Comparison of ENCODE assay signal across 25 mouse cellular contexts in genomic region chr10:84677871-84678270, GRCm38 (mm10).
"Had no signal": no experiment of that assay in that cellular context is flagged by ENCODE, and none has a peak within 500 bp of the region (broad histone marks: within the 10 kb centered on the region; RNA-seq: fewer than 3 reads in every experiment).

No protein-coding gene starts in this region.

- H3K27me3 ChIP-seq: heart, embryonic 15.5 days; hindbrain, embryonic 12.5 days; intestine, embryonic 15.5 days; limb, embryonic 12.5 days; liver, embryonic 13.5 days; liver, embryonic 15.5 days had no signal

- ATAC-seq: forebrain, embryonic 16.5 days; hindbrain, embryonic 16.5 days; inflammation-experienced regulatory T-cells, adult 6 months; intestine, embryonic 15.5 days; intestine, postnatal 0 days had no signal

- H3K4me3 ChIP-seq: gastrocnemius, adult 2 months; heart, embryonic 15.5 days; hindbrain, embryonic 10.5 days; hindbrain, embryonic 12.5 days; intestine, embryonic 15.5 days; layer of hippocampus, adult 2 months; left cerebral cortex, adult 2 months; limb, embryonic 10.5 days; limb, embryonic 12.5 days; liver, embryonic 13.5 days; liver, embryonic 15.5 days had no signal

- H3K27ac ChIP-seq: gastrocnemius, adult 2 months; hindbrain, embryonic 10.5 days; hindbrain, embryonic 12.5 days; hindbrain, embryonic 14.5 days; intestine, embryonic 15.5 days; layer of hippocampus, adult 2 months; left cerebral cortex, adult 2 months; limb, embryonic 10.5 days; limb, embryonic 12.5 days; liver, embryonic 13.5 days; liver, embryonic 15.5 days had no signal

- H3K4me2 ChIP-seq: heart, embryonic 15.5 days; hindbrain, embryonic 12.5 days; hindbrain, embryonic 14.5 days; intestine, embryonic 15.5 days; limb, embryonic 12.5 days; liver, embryonic 11.5 days; liver, embryonic 13.5 days; liver, embryonic 15.5 days had no signal

- H3K9me3 ChIP-seq: heart, embryonic 15.5 days; hindbrain, embryonic 12.5 days; intestine, embryonic 15.5 days; limb, embryonic 10.5 days; limb, embryonic 12.5 days; liver, embryonic 13.5 days; liver, embryonic 15.5 days had no signal

- H3K4me1 ChIP-seq: intestine, embryonic 15.5 days; limb, embryonic 10.5 days; limb, embryonic 12.5 days; liver, embryonic 13.5 days; liver, embryonic 15.5 days had no signal

- DNase-seq: gastrocnemius, adult 2 months; gastrocnemius, postnatal 10 days; gastrocnemius, postnatal 25 days; kidney, adult 18-20 months; kidney, adult 8-10 months; kidney, postnatal 10 days; kidney, postnatal 25 days; kidney, postnatal 4 days; liver; liver, embryonic 13.5 days had no signal

- H3K9ac ChIP-seq: heart, embryonic 15.5 days; hindbrain, embryonic 12.5 days; hindbrain, embryonic 14.5 days; intestine, embryonic 15.5 days; limb, embryonic 12.5 days; liver, embryonic 13.5 days; liver, embryonic 15.5 days had no signal
